Mouse (Mus musculus): ENCODE data around the gene Aen.
A peak's percentile ranks its signal among the peaks of the same experiment; 100 is the strongest.

Gene Aen

GRCm38 (mm10) chr7:78893917-78894316 lies 1.7 kb upstream of the Aen start:
- DNase-seq (ENCODE audit: low read depth, low spot score) = no peak

- no peak for DNase-seq (ENCODE audit: low read depth, low spot score)
These were observed 517 bp upstream of the Aen start for GRCm38 (mm10) chr7:78895021-78895652.

- DNase-seq (ENCODE audit: low read depth, low spot score) = no peak
These were observed 1.9 kb downstream of the Aen start for GRCm38 (mm10) chr7:78897567-78897966.

- DNase-seq (ENCODE audit: low read depth, low spot score) = no peak
These were observed 7.7 kb downstream of the Aen start for GRCm38 (mm10) chr7:78903174-78903870.

GRCm38 (mm10) chr7:78904175-78904574 lies 8.5 kb downstream of the Aen start:
- DNase-seq (ENCODE audit: low read depth, low spot score) = no peak

GRCm38 (mm10) chr7:78909026-78909425 lies 13.4 kb downstream of the Aen start:
- DNase-seq (ENCODE audit: low read depth, low spot score) = no peak

- DNase-seq (ENCODE audit: low read depth, low spot score) = no peak
These were observed 14.9 kb downstream of the Aen start for GRCm38 (mm10) chr7:78910336-78911098.

GRCm38 (mm10) chr7:78911209-78911608 lies 15.6 kb downstream of the Aen start:
- no peak for DNase-seq (ENCODE audit: low read depth, low spot score)

GRCm38 (mm10) chr7:78912253-78912973 lies 16.8 kb downstream of the Aen start:
- no peak for DNase-seq (ENCODE audit: low read depth, low spot score)

- DNase-seq (ENCODE audit: low read depth, low spot score) = no peak
These were observed 17.4 kb downstream of the Aen start, which contains the start of gene Isg20 for GRCm38 (mm10) chr7:78912974-78913474. Isg20 (plus strand) TSS chr7:78913424.

- no peak for DNase-seq (ENCODE audit: low read depth, low spot score)
These were observed 18.2 kb downstream of the Aen start for GRCm38 (mm10) chr7:78913649-78914544.

GRCm38 (mm10) chr7:78914545-78914845 lies 18.8 kb downstream of the Aen start:
- no peak for DNase-seq (ENCODE audit: low read depth, low spot score)

GRCm38 (mm10) chr7:78914896-78915510 lies 19.3 kb downstream of the Aen start:
- no peak for DNase-seq (ENCODE audit: low read depth, low spot score)

- DNase-seq (ENCODE audit: low read depth, low spot score) = no peak
These were observed 23.0 kb downstream of the Aen start for GRCm38 (mm10) chr7:78918686-78919085.

- no peak for DNase-seq (ENCODE audit: low read depth, low spot score)
These were observed 26.9 kb downstream of the Aen start for GRCm38 (mm10) chr7:78922506-78922905.

- peak; percentile 73 for DNase-seq (ENCODE audit: low read depth, low spot score)
These were observed 28.6 kb downstream of the Aen start for GRCm38 (mm10) chr7:78924300-78924699.

GRCm38 (mm10) chr7:78924796-78925195 lies 29.1 kb downstream of the Aen start:
- no peak for DNase-seq (ENCODE audit: low read depth, low spot score)

GRCm38 (mm10) chr7:78925680-78926079 lies 30.0 kb downstream of the Aen start:
- no peak for DNase-seq (ENCODE audit: low read depth, low spot score)

- DNase-seq (ENCODE audit: low read depth, low spot score) = no peak
These were observed 30.5 kb downstream of the Aen start for GRCm38 (mm10) chr7:78926156-78926555.

GRCm38 (mm10) chr7:78927266-78927665 lies 31.6 kb downstream of the Aen start:
- no peak for DNase-seq (ENCODE audit: low read depth, low spot score)
